Mouse (Mus musculus) CH12F3 (cell line): ENCODE data around the gene Sall4.
"Not testable (repeated sequence)": the region's sequence is repeated elsewhere in the genome, so short reads cannot be mapped to it uniquely, and the experiment has no call there.

ENCODE experiments used
- in situ Hi-C: fragments of 300-500 bp; cut with MboI; formaldehyde crosslinking; loops from 2 replicates; pipeline ENCODE4 v1.14.3; 2020; ENCODE audit warnings: low sequenced_read_pairs

Gene Sall4

GRCm38 (mm10) chr2:168761141-168761540, 6.6 kb downstream of the Sall4 start:
- in situ Hi-C loops, result no loop called here

- in situ Hi-C loops, result not testable (repeated sequence)
These were observed 23.3 kb downstream of the Sall4 start for GRCm38 (mm10) chr2:168744406-168744805.

GRCm38 (mm10) chr2:168742649-168743048, 25.1 kb downstream of the Sall4 start:
- in situ Hi-C loops, result no loop called here

- in situ Hi-C loops, result no loop called here
These were observed 25.6 kb downstream of the Sall4 start, which contains the start of gene Atp9a for GRCm38 (mm10) chr2:168742059-168742627. Atp9a (minus strand) TSS chr2:168742409.

GRCm38 (mm10) chr2:168741273-168742058, 26.3 kb downstream of the Sall4 start:
- in situ Hi-C loops, result no loop called here

GRCm38 (mm10) chr2:168740496-168740895, 27.2 kb downstream of the Sall4 start:
- in situ Hi-C loops, result no loop called here

- in situ Hi-C loops, result no loop called here
These were observed 28.9 kb downstream of the Sall4 start for GRCm38 (mm10) chr2:168738854-168739253.

- in situ Hi-C loops, result no loop called here
These were observed 29.9 kb downstream of the Sall4 start for GRCm38 (mm10) chr2:168737878-168738277.

GRCm38 (mm10) chr2:168734023-168734422, 33.7 kb downstream of the Sall4 start:
- in situ Hi-C loops, result no loop called here

GRCm38 (mm10) chr2:168731258-168731657, 36.5 kb downstream of the Sall4 start:
- in situ Hi-C loops, result no loop called here

GRCm38 (mm10) chr2:168729736-168730135, 38.0 kb downstream of the Sall4 start:
- in situ Hi-C loops, result no loop called here

- in situ Hi-C loops, result no loop called here
These were observed 39.7 kb downstream of the Sall4 start for GRCm38 (mm10) chr2:168728045-168728444.

- in situ Hi-C loops, result no loop called here
These were observed 41.7 kb downstream of the Sall4 start for GRCm38 (mm10) chr2:168726007-168726406.

- in situ Hi-C loops, result no loop called here
These were observed 46.4 kb downstream of the Sall4 start for GRCm38 (mm10) chr2:168721313-168721712.

- in situ Hi-C loops, result no loop called here
These were observed 48.0 kb downstream of the Sall4 start for GRCm38 (mm10) chr2:168719742-168720141.

GRCm38 (mm10) chr2:168718735-168719134, 49.0 kb downstream of the Sall4 start:
- in situ Hi-C loops, result no loop called here

- in situ Hi-C loops, result no loop called here
These were observed 49.5 kb downstream of the Sall4 start for GRCm38 (mm10) chr2:168718267-168718666.

- in situ Hi-C loops, result no loop called here
These were observed 55.3 kb downstream of the Sall4 start for GRCm38 (mm10) chr2:168712199-168713176.

GRCm38 (mm10) chr2:168710979-168711378, 56.8 kb downstream of the Sall4 start:
- in situ Hi-C loops, result no loop called here

- in situ Hi-C loops, result no loop called here
These were observed 60.0 kb downstream of the Sall4 start for GRCm38 (mm10) chr2:168707766-168708165.

- in situ Hi-C loops, result no loop called here
These were observed 65.5 kb downstream of the Sall4 start for GRCm38 (mm10) chr2:168702266-168702665.
